ENCODE assay signal across 32 mouse cellular contexts in the genomic region with DNA sequence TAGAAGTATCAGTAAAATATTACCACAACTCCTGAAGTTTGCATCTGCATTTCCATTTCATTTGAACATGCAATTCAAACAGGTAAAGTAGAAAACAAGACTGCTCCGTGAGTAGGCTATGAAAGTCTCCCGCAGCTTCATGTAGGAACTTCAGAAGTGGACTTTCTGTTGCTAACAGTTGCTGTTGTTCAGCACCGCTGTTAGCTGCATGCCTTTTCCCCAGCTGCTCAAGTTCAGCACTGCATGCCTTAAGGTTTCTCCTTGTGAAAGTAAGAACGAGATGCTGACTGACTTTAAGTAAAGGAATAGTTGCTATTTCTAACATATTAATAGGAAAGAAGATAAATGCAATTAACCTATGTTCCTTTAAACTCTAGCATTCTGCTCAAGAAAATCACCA. TPM values are rescaled to one million over a fixed set of nuclear protein-coding genes. Genes with fewer than 3 reads are reported as not detected.
DNase-seq lines count a peak whose midpoint lies in the region; ATAC-seq and TF ChIP-seq lines count a peak whose summit lies in the region.
"Had no signal": no experiment of that assay in that cellular context is flagged by ENCODE, and none has a peak within 500 bp of the region (broad histone marks: within the 10 kb centered on the region; RNA-seq: fewer than 3 reads in every experiment).

No protein-coding gene starts in this region.

- no peak for TF ChIP-seq RAD21 in CH12.LX (IDR thresholded peaks at IDR 0.05; ENCODE audit: low read depth, low read length)

- peaks cover 15% of the 10 kb centered on the region for H3K4me1 ChIP-seq in limb, embryonic 14.5 days (ENCODE audit: control insufficient read depth, insufficient read depth, low read length)
- peaks cover 31% of the 10 kb centered on the region for H3K4me1 ChIP-seq in limb, embryonic 10.5 days
- H3K4me1 ChIP-seq in CH12.LX (ENCODE audit: control insufficient read depth in 1 of 2, insufficient read depth in 2 of 2) = peaks cover 0 to 25% of the 10 kb centered on the region in 2 experiments; a peak in 2 of 4 replicates
- peaks cover 19% of the 10 kb centered on the region for H3K4me1 ChIP-seq in embryonic facial prominence, embryonic 14.5 days (ENCODE audit: control insufficient read depth, insufficient read depth, low read length)
- H3K4me1 ChIP-seq in liver, embryonic 12.5 days = peaks cover 7% of the 10 kb centered on the region; the same call in 1 of the 2 replicates

- WGBS in limb, embryonic 14.5 days = 20% methylated on average over 4 of the region's 4 CpGs
- WGBS in limb, embryonic 10.5 days = 37% methylated on average over 4 of the region's 4 CpGs
- 26% methylated on average over 4 of the region's 4 CpGs for WGBS in embryonic facial prominence, embryonic 14.5 days
- WGBS in liver, embryonic 12.5 days (ENCODE audit: insufficient replicate concordance) = 39% methylated on average over 4 of the region's 4 CpGs

- no peaks in the 10 kb centered on the region for H3K36me3 ChIP-seq in limb, embryonic 14.5 days (ENCODE audit: control insufficient read depth, insufficient read depth, low read length)
- H3K36me3 ChIP-seq in limb, embryonic 10.5 days = no peaks in the 10 kb centered on the region
- peaks cover 20 to 30% of the 10 kb centered on the region in 2 experiments for H3K36me3 ChIP-seq in CH12.LX (replicated peaks in 1 of 2; ENCODE audit: control insufficient read depth in 1 of 2, insufficient read depth in 1 of 2, low read length in 1 of 2)
- H3K36me3 ChIP-seq in embryonic facial prominence, embryonic 14.5 days (ENCODE audit: control insufficient read depth, insufficient read depth, low read length) = no peaks in the 10 kb centered on the region
- H3K36me3 ChIP-seq in liver, embryonic 12.5 days = no peaks in the 10 kb centered on the region
- H3K36me3 ChIP-seq: hindbrain, embryonic 10.5 days; intestine, embryonic 15.5 days; midbrain, embryonic 15.5 days; neural tube, embryonic 15.5 days had no signal

- H3K9me3 ChIP-seq in limb, embryonic 14.5 days (ENCODE audit: control insufficient read depth, low read length) = no peaks in the 10 kb centered on the region
- H3K9me3 ChIP-seq in limb, embryonic 10.5 days (replicated peaks) = no peaks in the 10 kb centered on the region
- no peaks in the 10 kb centered on the region for H3K9me3 ChIP-seq in CH12.LX (replicated peaks; ENCODE audit: low read length)
- H3K9me3 ChIP-seq in embryonic facial prominence, embryonic 14.5 days (ENCODE audit: control insufficient read depth, low read length) = no peaks in the 10 kb centered on the region
- no peaks in the 10 kb centered on the region for H3K9me3 ChIP-seq in liver, embryonic 12.5 days (replicated peaks)
- H3K9me3 ChIP-seq: hindbrain, embryonic 10.5 days; intestine, embryonic 15.5 days; midbrain, embryonic 15.5 days; neural tube, embryonic 15.5 days had no signal

- in situ Hi-C loops in CH12.LX (cut with MboI; ENCODE audit: low pct_ligation_motif_present, low pct_unique_long_range_greater_than_20kb, low sequenced_read_pairs) = no loop called here

- H3K79me2 ChIP-seq in CH12.LX (replicated peaks; ENCODE audit: control insufficient read depth, extremely low read depth, insufficient read depth, poor library complexity, severe bottlenecking) = peaks cover 57% of the 10 kb centered on the region

- H3K4me2 ChIP-seq in limb, embryonic 14.5 days (replicated peaks; ENCODE audit: low read depth, low read length, severe bottlenecking) = no peak overlapping the region
- H3K4me2 ChIP-seq in CH12.LX (ENCODE audit: insufficient read depth, low read depth, poor library complexity, severe bottlenecking) = peak overlapping the region; percentile 65; the same call in 1 of the 2 replicates
- no peak overlapping the region for H3K4me2 ChIP-seq in embryonic facial prominence, embryonic 14.5 days (ENCODE audit: low read depth, low read length)
- no peak overlapping the region for H3K4me2 ChIP-seq in liver, embryonic 12.5 days
- H3K4me2 ChIP-seq: intestine, embryonic 15.5 days; midbrain, embryonic 15.5 days; neural tube, embryonic 15.5 days had no signal

- H3K27ac ChIP-seq in limb, embryonic 14.5 days (replicated peaks; ENCODE audit: low read depth, low read length) = no peak overlapping the region
- no peak overlapping the region for H3K27ac ChIP-seq in limb, embryonic 10.5 days
- H3K27ac ChIP-seq in CH12.LX (ENCODE audit: insufficient read depth, low read depth) = no peak overlapping the region
- no peak overlapping the region for H3K27ac ChIP-seq in embryonic facial prominence, embryonic 14.5 days (replicated peaks; ENCODE audit: low read depth, low read length)
- no peak overlapping the region for H3K27ac ChIP-seq in liver, embryonic 12.5 days
- H3K27ac ChIP-seq: hindbrain, embryonic 10.5 days; hindbrain, postnatal 0 days; intestine, embryonic 15.5 days; macrophage; midbrain, embryonic 15.5 days; neural tube, embryonic 15.5 days had no signal

- H3K9ac ChIP-seq in limb, embryonic 14.5 days (ENCODE audit: low read depth, low read length, severe bottlenecking) = no peak overlapping the region
- H3K9ac ChIP-seq in CH12.LX (ENCODE audit: insufficient read depth, low read depth) = peak overlapping the region; percentile 75
- no peak overlapping the region for H3K9ac ChIP-seq in embryonic facial prominence, embryonic 14.5 days (ENCODE audit: low read depth, low read length)
- H3K9ac ChIP-seq in liver, embryonic 12.5 days = no peak overlapping the region
- H3K9ac ChIP-seq: intestine, embryonic 15.5 days; midbrain, embryonic 15.5 days; neural tube, embryonic 15.5 days had no signal

- no peak for TF ChIP-seq EP300 in CH12.LX (IDR thresholded peaks at IDR 0.05; ENCODE audit: low read length)

- TF ChIP-seq POLR2A in limb, embryonic 14.5 days (IDR thresholded peaks at IDR 0.05; ENCODE audit: borderline replicate concordance, extremely low read depth, insufficient read depth, insufficient read length) = no peak
- TF ChIP-seq POLR2A in CH12.LX (IDR thresholded peaks at IDR 0.05; ENCODE audit: low read depth, low read length) = no peak

- peaks cover 27% of the 10 kb centered on the region for H3K27me3 ChIP-seq in limb, embryonic 14.5 days (ENCODE audit: control insufficient read depth, insufficient read depth, low read length)
- peaks cover 35% of the 10 kb centered on the region for H3K27me3 ChIP-seq in limb, embryonic 10.5 days (ENCODE audit: low read depth, poor library complexity, severe bottlenecking)
- no peaks in the 10 kb centered on the region for H3K27me3 ChIP-seq in CH12.LX (replicated peaks)
- peaks cover 48% of the 10 kb centered on the region for H3K27me3 ChIP-seq in embryonic facial prominence, embryonic 14.5 days (replicated peaks; ENCODE audit: control insufficient read depth, insufficient read depth, low read length)
- H3K27me3 ChIP-seq in liver, embryonic 12.5 days (replicated peaks) = peaks cover 36% of the 10 kb centered on the region

- dilution Hi-C loops in CH12.LX (cut with MboI; ENCODE audit: extremely low pct_ligation_motif_present, extremely low pct_unique_long_range_greater_than_20kb, low sequenced_read_pairs) = no loop called here

- TF ChIP-seq CTCF in CH12.LX (conservative IDR thresholded peaks at IDR 0.05 in 1 of 2, IDR thresholded peaks at IDR 0.05 in 1 of 2; ENCODE audit: low read depth in 2 of 2, low read length in 2 of 2) = no peak

- ATAC-seq in limb, embryonic 14.5 days (ENCODE audit: low FRiP score, low read depth) = no peak
- no peak for ATAC-seq in embryonic facial prominence, embryonic 14.5 days (ENCODE audit: low read depth)
- ATAC-seq in liver, embryonic 12.5 days = no peak
- ATAC-seq: forebrain, embryonic 16.5 days; hindbrain, postnatal 0 days; intestine, embryonic 15.5 days; lung, postnatal 0 days; midbrain, embryonic 15.5 days had no signal

- no peak overlapping the region for H3K4me3 ChIP-seq in limb, embryonic 14.5 days (replicated peaks; ENCODE audit: low read length)
- H3K4me3 ChIP-seq in limb, embryonic 10.5 days = no peak overlapping the region
- H3K4me3 ChIP-seq in CH12.LX (replicated peaks in 1 of 3; ENCODE audit: low read depth in 2 of 3, low read length in 2 of 3, poor library complexity in 1 of 3) = peak overlapping the region in 2 of 3 experiments; percentile 23 to 80
- no peak overlapping the region for H3K4me3 ChIP-seq in embryonic facial prominence, embryonic 14.5 days (ENCODE audit: low read depth, low read length)
- H3K4me3 ChIP-seq in liver, embryonic 12.5 days = no peak overlapping the region
- H3K4me3 ChIP-seq: hindbrain, embryonic 10.5 days; intestine, embryonic 15.5 days; midbrain, embryonic 15.5 days; neural tube, embryonic 15.5 days had no signal

- DNase-seq in embryo, embryonic 11 days = peak; percentile 39
- DNase-seq in embryo, embryonic 10 days (ENCODE audit: low spot score) = no peak
- peak; percentile 54 for DNase-seq in limb, embryonic 14.5 days (ENCODE audit: low spot score)
- no peak for DNase-seq in limb, embryonic 10.5 days (ENCODE audit: low spot score)
- DNase-seq in CH12.LX (ENCODE audit: extremely low read depth) = no peak
- DNase-seq in embryonic facial prominence, embryonic 14.5 days (ENCODE audit: low spot score) = peak; percentile 38
- DNase-seq in lung, adult 18-20 months = no peak
- DNase-seq: adrenal gland, adult 8-10 months; B cell, adult 2 months; cerebellum, adult 8-10 months; cerebellum, postnatal 25 days; gastrocnemius, postnatal 10 days; heart, postnatal 14 days; kidney, adult 2 months; kidney, postnatal 10 days; layer of hippocampus, postnatal 36 days; right cerebral cortex, postnatal 25 days; spleen, adult 18-20 months; thymus, postnatal 14 days had no signal

TF ChIP-seq in CH12.LX, 34 proteins besides CTCF, POLR2A, EP300 and RAD21 (continues in another document):
- TF ChIP-seq UBTF (IDR thresholded peaks at IDR 0.05; ENCODE audit: low read depth, low read length) (no peak), ETS1 (conservative IDR thresholded peaks at IDR 0.05; ENCODE audit: low read depth, low read length) (no peak), HCFC1 (IDR thresholded peaks at IDR 0.05; ENCODE audit: low read depth, low read length) (no peak), CHD1 (IDR thresholded peaks at IDR 0.05; ENCODE audit: low read depth, low read length) (no peak; the same call in 1 of the 2 replicates), PAX5 (IDR thresholded peaks at IDR 0.05; ENCODE audit: low read length) (no peak), MAZ (IDR thresholded peaks at IDR 0.05; ENCODE audit: low read depth, low read length) (no peak), POLR2AphosphoS2 (IDR thresholded peaks at IDR 0.05; ENCODE audit: low read depth, low read length) (no peak), GABPA (IDR thresholded peaks at IDR 0.05; ENCODE audit: insufficient replicate concordance, low read depth, low read length) (no peak)

RNA-seq across cellular contexts. Expression of gene Wnt16, which starts 4.0 kb away (rescaled TPM):
- 6.0 and 6.9 TPM in 2 replicates for polyA plus RNA-seq in limb, embryonic 14.5 days (2012; rRNA removed)
- 4.6 and 5.4 TPM in 2 replicates for polyA plus RNA-seq in limb, embryonic 14.5 days (2014; fragmentation: Nextera tagmentation; extraction: Ambion mirVana)
- polyA plus RNA-seq in limb, embryonic 10.5 days (2016; fragmentation: Nextera tagmentation; extraction: Ambion mirVana) = 1.4 and 2.3 TPM in 2 replicates
- 47.4 and 71.1 TPM in 2 replicates for total RNA-seq in CH12.LX (2012; rRNA removed)
- 10.9 and 11.2 TPM in 2 replicates for total RNA-seq in CH12.LX (2014; rRNA removed)
- 14.4 and 15.9 TPM in 2 replicates for polyA plus RNA-seq in CH12.LX (2012; ENCODE audit: insufficient read length, low read depth)
- polyA plus RNA-seq in embryonic facial prominence, embryonic 14.5 days (2014; fragmentation: Nextera tagmentation; extraction: Ambion mirVana) = 3.9 and 4.6 TPM in 2 replicates
- polyA plus RNA-seq in liver, embryonic 12.5 days (2016; fragmentation: Nextera tagmentation; extraction: Ambion mirVana) = 0.07 and 0.26 TPM in 2 replicates
- total RNA-seq: liver, adult 2 months; megakaryocyte-erythroid progenitor cell, adult 5-6 weeks had no signal
- polyA plus RNA-seq: large intestine, adult 2 months; liver, adult 2 months; liver, embryonic 16.5 days; macrophage had no signal

Comparison
In these comparisons a context has a peak if more than half of its experiments do, and no peak if none do; other contexts are left out.
1. DNase-seq: peak in embryo, embryonic 11 days (single experiment), limb, embryonic 14.5 days (single experiment) and embryonic facial prominence, embryonic 14.5 days (single experiment); none in embryo, embryonic 10 days (single experiment), limb, embryonic 10.5 days (single experiment), CH12.LX (single experiment) and lung, adult 18-20 months (0 of 2).
2. H3K4me3 ChIP-seq: peak in CH12.LX (2 of 3); none in limb, embryonic 14.5 days (single experiment), limb, embryonic 10.5 days (single experiment), embryonic facial prominence, embryonic 14.5 days (single experiment) and liver, embryonic 12.5 days (single experiment).